Mouse (Mus musculus) spleen, postnatal 36 days (tissue): ENCODE data around the gene Slc41a2.
"Not testable (repeated sequence)": the region's sequence is repeated elsewhere in the genome, so short reads cannot be mapped to it uniquely, and the experiment has no call there.

Experiments
- DNase-seq, 2 experiments: peaks; one replicate each; pipeline ENCODE4 v3.0.0; 2022; ENCODE audit warnings: low spot score in 2 of 2, mixed read lengths in 1 of 2

Slc41a2 gene

GRCm38 (mm10) chr10:83337159-83337951, at the start of gene Slc41a2:
TSS of gene Slc41a2 (minus strand) at chr10:83337882.
- DNase-seq = peak; percentile 59 to 67

- no peak for DNase-seq
Measured at GRCm38 (mm10) chr10:83385330-83385910, 47.7 kb upstream of the Slc41a2 start.

GRCm38 (mm10) chr10:83384456-83385215, 47.0 kb upstream of the Slc41a2 start:
- DNase-seq = no peak

GRCm38 (mm10) chr10:83383863-83384262, 46.2 kb upstream of the Slc41a2 start:
- no peak for DNase-seq

- no peak for DNase-seq
Measured at GRCm38 (mm10) chr10:83382988-83383387, 45.3 kb upstream of the Slc41a2 start.

- no peak for DNase-seq
Measured at GRCm38 (mm10) chr10:83382528-83382927, 44.8 kb upstream of the Slc41a2 start.

GRCm38 (mm10) chr10:83380501-83380900, 42.8 kb upstream of the Slc41a2 start:
- no peak for DNase-seq

- no peak for DNase-seq
Measured at GRCm38 (mm10) chr10:83378083-83378833, 40.6 kb upstream of the Slc41a2 start.

- DNase-seq = no peak
Measured at GRCm38 (mm10) chr10:83376911-83377682, 39.4 kb upstream of the Slc41a2 start.

- not testable (repeated sequence) for DNase-seq
Measured at GRCm38 (mm10) chr10:83375458-83375857, 37.8 kb upstream of the Slc41a2 start.

- DNase-seq = no peak
Measured at GRCm38 (mm10) chr10:83374045-83374656, 36.5 kb upstream of the Slc41a2 start.

GRCm38 (mm10) chr10:83368918-83369317, 31.2 kb upstream of the Slc41a2 start:
- DNase-seq = no peak

- DNase-seq = no peak
Measured at GRCm38 (mm10) chr10:83363451-83363850, 25.8 kb upstream of the Slc41a2 start.

- DNase-seq = peak in 1 of 2 experiments; percentile 31
Measured at GRCm38 (mm10) chr10:83361643-83362382, 24.1 kb upstream of the Slc41a2 start.

- no peak for DNase-seq
Measured at GRCm38 (mm10) chr10:83360356-83360755, 22.7 kb upstream of the Slc41a2 start.

GRCm38 (mm10) chr10:83359956-83360355, 22.3 kb upstream of the Slc41a2 start, which contains the start of gene D10Wsu102e:
TSS of gene D10Wsu102e (plus strand) at chr10:83360221.
- DNase-seq = peak; percentile 95 to 97

- no peak for DNase-seq
Measured at GRCm38 (mm10) chr10:83359451-83359850, 21.8 kb upstream of the Slc41a2 start.

GRCm38 (mm10) chr10:83356416-83356815, 18.7 kb upstream of the Slc41a2 start:
- DNase-seq = no peak

GRCm38 (mm10) chr10:83354333-83354719, 16.6 kb upstream of the Slc41a2 start:
- peak in 1 of 2 experiments; percentile 17 for DNase-seq
